Mouse (Mus musculus) midbrain, embryonic 10.5 days (tissue): ENCODE data around the gene Polk. TPM values are rescaled to one million over a fixed set of nuclear protein-coding genes. Genes with fewer than 3 reads are reported as not detected.
A peak's percentile ranks its signal among the peaks of the same experiment; 100 is the strongest.

Experiments used
- DNase-seq: peaks from one replicate; pipeline ENCODE4 v3.0.0-alpha.2; 2017; ENCODE audit warnings: low spot score
- H3K27ac ChIP-seq: fragments of 300-500 bp; sonication (generic); replicated peaks from 2 replicates; pipeline ENCODE4 v1.5.1; 2016; ENCODE audit warnings: mild to moderate bottlenecking
- H3K27me3 ChIP-seq: fragments of 300-500 bp; sonication (generic); 2 replicates; pipeline ENCODE4 v1.6.1; 2016; ENCODE audit warnings: low read depth, mild to moderate bottlenecking; ENCODE audit not compliant: poor library complexity, severe bottlenecking
- H3K36me3 ChIP-seq: fragments of 300-500 bp; sonication (generic); 2 replicates; pipeline ENCODE4 v1.6.1; 2016; ENCODE audit warnings: mild to moderate bottlenecking, moderate library complexity
- H3K4me1 ChIP-seq: fragments of 300-500 bp; sonication (generic); 2 replicates; pipeline ENCODE4 v1.6.1; 2016
- H3K4me3 ChIP-seq: fragments of 300-500 bp; sonication (generic); 2 replicates; pipeline ENCODE4 v1.5.1; 2016; ENCODE audit warnings: mild to moderate bottlenecking, moderate library complexity
- H3K9me3 ChIP-seq: fragments of 300-500 bp; sonication (generic); replicated peaks from 2 replicates; pipeline ENCODE4 v1.6.1; 2016; ENCODE audit warnings: mild to moderate bottlenecking
- WGBS: fragments of 180-500 bp; shearing (Covaris S2); methylation state at CpG from one replicate; pipeline ENCODE4 v1.1.7; 2016; 5-methylcytosine and 5-hydroxymethylcytosine counted together
- polyA plus RNA-seq: library from polyadenylated mRNA; unstranded; fragments of >200 nt; fragmentation: Nextera tagmentation; extraction: Ambion mirVana; gene quantifications from 2 replicates; pipeline ENCODE4 v1.2.1, GENCODE M21; 2016

Polk gene
- polyA plus RNA-seq, 1 experiment from 2014 or later = 9.5 TPM

- H3K4me3 ChIP-seq = no peak overlapping the region
- H3K36me3 ChIP-seq = 0 out of 2 replicates have a peak, but pooled peaks cover 4% of the 10 kb centered on the region
- H3K4me1 ChIP-seq = peaks cover 13% of the 10 kb centered on the region
- no peak for DNase-seq
- no peak overlapping the region for H3K27ac ChIP-seq
- no peaks in the 10 kb centered on the region for H3K27me3 ChIP-seq
- no peaks in the 10 kb centered on the region for H3K9me3 ChIP-seq
- WGBS = 75% methylated on average over 1 of the region's 1 CpGs
These were observed 4.9 kb upstream of the Polk start for GRCm38 (mm10) chr13:96547250-96547649.

GRCm38 (mm10) chr13:96544506-96544905 is 2.1 kb upstream of the Polk start:
- no peak overlapping the region for H3K4me3 ChIP-seq
- 0 out of 2 replicates have a peak, but pooled peaks cover 2% of the 10 kb centered on the region for H3K36me3 ChIP-seq
- no peaks in the 10 kb centered on the region for H3K9me3 ChIP-seq
- WGBS = 85% methylated on average over 2 of the region's 2 CpGs
- peaks cover 23% of the 10 kb centered on the region for H3K4me1 ChIP-seq
- H3K27ac ChIP-seq = no peak overlapping the region
- no peak for DNase-seq
- no peaks in the 10 kb centered on the region for H3K27me3 ChIP-seq

GRCm38 (mm10) chr13:96542901-96543891 is 817 bp upstream of the Polk start:
- H3K4me3 ChIP-seq = peak overlapping the region; percentile 99
- no peaks in the 10 kb centered on the region for H3K36me3 ChIP-seq
- no peaks in the 10 kb centered on the region for H3K27me3 ChIP-seq
- no peaks in the 10 kb centered on the region for H3K9me3 ChIP-seq
- peak overlapping the region; percentile 97 for H3K27ac ChIP-seq
- H3K4me1 ChIP-seq = peaks cover 23% of the 10 kb centered on the region
- no peak for DNase-seq
- under 1% methylated on average over 71 of the region's 73 CpGs for WGBS

- 59% methylated on average over 2 of the region's 2 CpGs for WGBS
- no peak for DNase-seq
- Histone ChIP-seq H3K27me3 (no peaks in the 10 kb centered on the region), H3K27ac (no peak overlapping the region), H3K4me3 (peak overlapping the region; percentile 99), H3K36me3 (no peaks in the 10 kb centered on the region), H3K9me3 (no peaks in the 10 kb centered on the region), H3K4me1 (peaks cover 23% of the 10 kb centered on the region)
These were observed 998 bp downstream of the Polk start for GRCm38 (mm10) chr13:96541381-96541780.

GRCm38 (mm10) chr13:96538103-96538502 is 4.3 kb downstream of the Polk start:
- no peaks in the 10 kb centered on the region for H3K9me3 ChIP-seq
- H3K4me3 ChIP-seq = no peak overlapping the region
- H3K4me1 ChIP-seq = peaks cover 17% of the 10 kb centered on the region
- H3K27me3 ChIP-seq = no peaks in the 10 kb centered on the region
- H3K36me3 ChIP-seq = no peaks in the 10 kb centered on the region
- no peak overlapping the region for H3K27ac ChIP-seq
- 82% methylated on average over 3 of the region's 3 CpGs for WGBS
- DNase-seq = no peak

GRCm38 (mm10) chr13:96536821-96537572 is 5.4 kb downstream of the Polk start:
- DNase-seq = no peak
- no peaks in the 10 kb centered on the region for H3K36me3 ChIP-seq
- H3K4me1 ChIP-seq = peaks cover 22% of the 10 kb centered on the region
- H3K27ac ChIP-seq = no peak overlapping the region
- H3K9me3 ChIP-seq = no peaks in the 10 kb centered on the region
- H3K4me3 ChIP-seq = no peak overlapping the region
- WGBS = 86% methylated on average over 5 of the region's 5 CpGs
- no peaks in the 10 kb centered on the region for H3K27me3 ChIP-seq

- Histone ChIP-seq H3K4me1 (peaks cover 12% of the 10 kb centered on the region), H3K9me3 (no peaks in the 10 kb centered on the region), H3K4me3 (no peak overlapping the region), H3K36me3 (peaks cover 7% of the 10 kb centered on the region), H3K27ac (no peak overlapping the region), H3K27me3 (no peaks in the 10 kb centered on the region)
- DNase-seq = no peak
- 53% methylated on average over 2 of the region's 2 CpGs for WGBS
These were observed 8.6 kb downstream of the Polk start for GRCm38 (mm10) chr13:96533742-96534141.

- peaks cover 12% of the 10 kb centered on the region for H3K4me1 ChIP-seq
- peaks cover 9% of the 10 kb centered on the region for H3K36me3 ChIP-seq
- 90% methylated on average over 6 of the region's 6 CpGs for WGBS
- no peak overlapping the region for H3K4me3 ChIP-seq
- no peaks in the 10 kb centered on the region for H3K9me3 ChIP-seq
- H3K27ac ChIP-seq = no peak overlapping the region
- H3K27me3 ChIP-seq = no peaks in the 10 kb centered on the region
- DNase-seq = no peak
These were observed 10.2 kb downstream of the Polk start for GRCm38 (mm10) chr13:96532176-96532575.

GRCm38 (mm10) chr13:96530064-96530463 is 12.3 kb downstream of the Polk start:
- no peaks in the 10 kb centered on the region for H3K9me3 ChIP-seq
- H3K4me3 ChIP-seq = no peak overlapping the region
- H3K4me1 ChIP-seq = peaks cover 12% of the 10 kb centered on the region
- no peaks in the 10 kb centered on the region for H3K27me3 ChIP-seq
- H3K27ac ChIP-seq = no peak overlapping the region
- WGBS = 95% methylated on average over 9 of the region's 9 CpGs
- peaks cover 9% of the 10 kb centered on the region for H3K36me3 ChIP-seq
- DNase-seq = no peak

GRCm38 (mm10) chr13:96529542-96529941 is 12.8 kb downstream of the Polk start:
- H3K27ac ChIP-seq = no peak overlapping the region
- no peaks in the 10 kb centered on the region for H3K27me3 ChIP-seq
- H3K4me1 ChIP-seq = peaks cover 12% of the 10 kb centered on the region
- peaks cover 9% of the 10 kb centered on the region for H3K36me3 ChIP-seq
- DNase-seq = no peak
- 92% methylated on average over 3 of the region's 3 CpGs for WGBS
- no peaks in the 10 kb centered on the region for H3K9me3 ChIP-seq
- no peak overlapping the region for H3K4me3 ChIP-seq

- 89% methylated on average over 3 of the region's 3 CpGs for WGBS
- no peak overlapping the region for H3K4me3 ChIP-seq
- no peak for DNase-seq
- H3K9me3 ChIP-seq = no peaks in the 10 kb centered on the region
- no peaks in the 10 kb centered on the region for H3K27me3 ChIP-seq
- peaks cover 9% of the 10 kb centered on the region for H3K36me3 ChIP-seq
- no peak overlapping the region for H3K27ac ChIP-seq
- peaks cover 12% of the 10 kb centered on the region for H3K4me1 ChIP-seq
These were observed 13.6 kb downstream of the Polk start for GRCm38 (mm10) chr13:96528776-96529175.

- Histone ChIP-seq H3K36me3 (peaks cover 9% of the 10 kb centered on the region), H3K9me3 (no peaks in the 10 kb centered on the region), H3K27ac (no peak overlapping the region), H3K4me3 (no peak overlapping the region), H3K4me1 (peaks cover 3% of the 10 kb centered on the region; the same call in 1 of the 2 replicates), H3K27me3 (no peaks in the 10 kb centered on the region)
- no peak for DNase-seq
- 91% methylated on average over 11 of the region's 11 CpGs for WGBS
These were observed 14.5 kb downstream of the Polk start for GRCm38 (mm10) chr13:96527856-96528255.

- Histone ChIP-seq H3K4me3 (no peak overlapping the region), H3K36me3 (peaks cover 9% of the 10 kb centered on the region), H3K27ac (no peak overlapping the region), H3K27me3 (no peaks in the 10 kb centered on the region), H3K9me3 (no peaks in the 10 kb centered on the region), H3K4me1 (no peaks in the 10 kb centered on the region)
- DNase-seq = no peak
- WGBS = 97% methylated on average over 3 of the region's 3 CpGs
These were observed 15.4 kb downstream of the Polk start for GRCm38 (mm10) chr13:96527022-96527421.
